Mouse (Mus musculus): ENCODE data around the gene Vrk1.

DNA sequence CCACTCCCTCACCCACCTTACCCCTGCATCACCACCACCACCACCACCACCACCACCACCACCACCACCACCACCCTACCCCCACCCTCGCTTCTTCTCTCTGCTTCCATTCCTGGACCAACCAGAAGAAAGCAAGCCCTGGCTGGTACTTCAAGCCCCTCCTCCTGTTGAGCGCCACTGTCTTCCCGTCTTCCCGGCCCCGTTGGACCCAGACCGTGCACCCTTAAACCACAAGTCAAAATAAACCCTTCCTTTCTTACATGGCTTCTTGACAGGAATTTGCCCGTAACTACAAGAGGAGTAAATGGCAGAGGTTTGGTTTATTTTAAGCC lies 28.1 kb upstream of the Vrk1 start:
- TF ChIP-seq CTCF (IDR thresholded peaks at IDR 0.05; ENCODE audit: low read depth): no peak
- no peak for TF ChIP-seq EP300 (IDR thresholded peaks at IDR 0.05; ENCODE audit: low read depth)

Data from liver, embryonic 14.5 days (tissue).